Mouse (Mus musculus): ENCODE measurements around the gene Csf2rb. TPM values are rescaled to one million over a fixed set of nuclear protein-coding genes. Genes with fewer than 3 reads are reported as not detected.

Gene Csf2rb
- polyA plus RNA-seq, 1 experiment from 2014 or later: 1.2 TPM

GRCm38 (mm10) chr15:78384220-78385116, 58.9 kb downstream of the Csf2rb start:
- DNase-seq (ENCODE audit: low spot score) (no peak), ATAC-seq (replicated peaks; ENCODE audit: insufficient number of reproducible peaks, low FRiP score, low TSS enrichment, low read depth) (no peak)
- no peak overlapping the region for H3K4me2 ChIP-seq (ENCODE audit: low read depth, low read length)
- 70% methylated on average over 7 of the region's 7 CpGs for WGBS
- H3K9me3 ChIP-seq (replicated peaks; ENCODE audit: control insufficient read depth, low read length): no peaks in the 10 kb centered on the region
- no peaks in the 10 kb centered on the region for H3K36me3 ChIP-seq (replicated peaks; ENCODE audit: control insufficient read depth, insufficient read depth, low read depth, low read length)
- no peak overlapping the region for H3K9ac ChIP-seq (replicated peaks; ENCODE audit: low read length)
- no peak overlapping the region for H3K27ac ChIP-seq (replicated peaks; ENCODE audit: low read depth, low read length)
- no peaks in the 10 kb centered on the region for H3K27me3 ChIP-seq (ENCODE audit: control insufficient read depth, insufficient read depth, low read length)
- H3K4me1 ChIP-seq (ENCODE audit: control insufficient read depth, insufficient read depth, low read length): no peaks in the 10 kb centered on the region
- H3K4me3 ChIP-seq (ENCODE audit: low read depth, low read length): no peak overlapping the region

GRCm38 (mm10) chr15:78385564-78385963, 60.0 kb downstream of the Csf2rb start:
- 90% methylated on average over 1 of the region's 1 CpGs for WGBS
- DNase-seq (ENCODE audit: low spot score) (no peak), ATAC-seq (replicated peaks; ENCODE audit: insufficient number of reproducible peaks, low FRiP score, low TSS enrichment, low read depth) (no peak)
- H3K27me3 ChIP-seq (ENCODE audit: control insufficient read depth, insufficient read depth, low read length): no peaks in the 10 kb centered on the region
- H3K36me3 ChIP-seq (replicated peaks; ENCODE audit: control insufficient read depth, insufficient read depth, low read depth, low read length): no peaks in the 10 kb centered on the region
- H3K4me1 ChIP-seq (ENCODE audit: control insufficient read depth, insufficient read depth, low read length): no peaks in the 10 kb centered on the region
- no peak overlapping the region for H3K4me3 ChIP-seq (ENCODE audit: low read depth, low read length)
- no peak overlapping the region for H3K4me2 ChIP-seq (ENCODE audit: low read depth, low read length)
- H3K27ac ChIP-seq (replicated peaks; ENCODE audit: low read depth, low read length): no peak overlapping the region
- no peak overlapping the region for H3K9ac ChIP-seq (replicated peaks; ENCODE audit: low read length)
- H3K9me3 ChIP-seq (replicated peaks; ENCODE audit: control insufficient read depth, low read length): no peaks in the 10 kb centered on the region

DNA sequence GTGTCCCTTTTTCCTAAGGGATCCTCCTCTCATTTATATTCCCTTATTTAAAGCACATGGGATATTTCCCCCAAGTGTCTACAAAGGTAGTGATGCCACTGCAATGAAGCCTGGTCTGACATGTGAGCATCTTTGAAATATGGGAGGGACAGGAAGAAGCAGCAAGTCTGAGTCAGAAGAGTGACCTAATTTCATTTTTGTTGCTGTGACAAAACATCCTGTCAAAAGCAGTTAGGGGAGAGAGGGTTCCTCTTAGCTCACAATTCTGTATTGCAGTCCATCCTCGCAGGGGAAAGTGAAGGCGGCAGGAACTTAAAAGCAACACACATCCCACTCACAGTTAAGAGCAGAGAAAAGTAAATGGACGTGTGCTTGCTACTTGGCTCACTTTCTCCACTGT, 65.3 kb downstream of the Csf2rb start:
- Histone ChIP-seq H3K4me1 (ENCODE audit: control insufficient read depth, insufficient read depth, low read length) (no peaks in the 10 kb centered on the region), H3K4me3 (ENCODE audit: low read depth, low read length) (no peak overlapping the region), H3K27me3 (ENCODE audit: control insufficient read depth, insufficient read depth, low read length) (no peaks in the 10 kb centered on the region), H3K27ac (replicated peaks; ENCODE audit: low read depth, low read length) (no peak overlapping the region), H3K9ac (replicated peaks; ENCODE audit: low read length) (no peak overlapping the region), H3K36me3 (replicated peaks; ENCODE audit: control insufficient read depth, insufficient read depth, low read depth, low read length) (no peaks in the 10 kb centered on the region), H3K4me2 (ENCODE audit: low read depth, low read length) (no peak overlapping the region), H3K9me3 (replicated peaks; ENCODE audit: control insufficient read depth, low read length) (no peaks in the 10 kb centered on the region)
- WGBS: 80% methylated on average over 3 of the region's 3 CpGs
- ATAC-seq (replicated peaks; ENCODE audit: insufficient number of reproducible peaks, low FRiP score, low TSS enrichment, low read depth) (no peak), DNase-seq (ENCODE audit: low spot score) (no peak)

GRCm38 (mm10) chr15:78395478-78395962, 70.0 kb downstream of the Csf2rb start, which contains the start of gene Tex33:
Tex33 (minus strand) TSS chr15:78395912.
- Histone ChIP-seq H3K9me3 (replicated peaks; ENCODE audit: control insufficient read depth, low read length) (no peaks in the 10 kb centered on the region), H3K36me3 (replicated peaks; ENCODE audit: control insufficient read depth, insufficient read depth, low read depth, low read length) (no peaks in the 10 kb centered on the region), H3K4me1 (ENCODE audit: control insufficient read depth, insufficient read depth, low read length) (no peaks in the 10 kb centered on the region), H3K9ac (replicated peaks; ENCODE audit: low read length) (no peak within 1 kb of the TSS), H3K4me3 (ENCODE audit: low read depth, low read length) (no peak within 1 kb of the TSS), H3K27ac (replicated peaks; ENCODE audit: low read depth, low read length) (no peak within 1 kb of the TSS), H3K27me3 (ENCODE audit: control insufficient read depth, insufficient read depth, low read length) (no peaks in the 10 kb centered on the region), H3K4me2 (ENCODE audit: low read depth, low read length) (no peak within 1 kb of the TSS)
- WGBS: 81% methylated on average over 8 of the region's 8 CpGs
- DNase-seq (ENCODE audit: low spot score) (no peak), ATAC-seq (replicated peaks; ENCODE audit: insufficient number of reproducible peaks, low FRiP score, low TSS enrichment, low read depth) (no peak; the same call in 1 of the 2 replicates)

DNA sequence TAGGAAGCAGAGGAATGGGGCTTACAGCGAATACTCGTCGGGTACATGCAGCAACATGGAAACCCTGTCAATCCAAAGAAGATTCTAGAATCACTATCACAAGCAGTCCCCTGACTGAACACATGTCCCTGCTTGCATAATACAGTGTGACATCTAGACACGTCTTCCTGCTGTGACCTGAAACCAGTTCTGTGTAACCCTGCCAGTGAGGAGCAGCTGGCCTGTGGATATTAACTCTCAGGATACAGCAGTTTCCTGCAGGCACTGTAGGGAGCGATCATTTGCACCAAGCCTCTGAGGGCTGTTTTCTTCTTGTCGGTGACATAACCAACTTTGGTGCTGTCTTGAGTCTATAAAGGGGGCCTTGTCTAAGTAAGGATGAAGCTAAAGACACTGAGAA, 75.8 kb downstream of the Csf2rb start:
- H3K27me3 ChIP-seq (ENCODE audit: control insufficient read depth, insufficient read depth, low read length): no peaks in the 10 kb centered on the region
- H3K4me2 ChIP-seq (ENCODE audit: low read depth, low read length): no peak overlapping the region
- no peak overlapping the region for H3K27ac ChIP-seq (replicated peaks; ENCODE audit: low read depth, low read length)
- no peaks in the 10 kb centered on the region for H3K9me3 ChIP-seq (replicated peaks; ENCODE audit: control insufficient read depth, low read length)
- no peak for ATAC-seq (replicated peaks; ENCODE audit: insufficient number of reproducible peaks, low FRiP score, low TSS enrichment, low read depth)
- no peak overlapping the region for H3K9ac ChIP-seq (replicated peaks; ENCODE audit: low read length)
- DNase-seq (ENCODE audit: low spot score): no peak
- no peak overlapping the region for H3K4me3 ChIP-seq (ENCODE audit: low read depth, low read length)
- no peaks in the 10 kb centered on the region for H3K36me3 ChIP-seq (replicated peaks; ENCODE audit: control insufficient read depth, insufficient read depth, low read depth, low read length)
- H3K4me1 ChIP-seq (ENCODE audit: control insufficient read depth, insufficient read depth, low read length): no peaks in the 10 kb centered on the region; the same call in 1 of the 2 replicates
- 79% methylated on average over 6 of the region's 6 CpGs for WGBS

DNA sequence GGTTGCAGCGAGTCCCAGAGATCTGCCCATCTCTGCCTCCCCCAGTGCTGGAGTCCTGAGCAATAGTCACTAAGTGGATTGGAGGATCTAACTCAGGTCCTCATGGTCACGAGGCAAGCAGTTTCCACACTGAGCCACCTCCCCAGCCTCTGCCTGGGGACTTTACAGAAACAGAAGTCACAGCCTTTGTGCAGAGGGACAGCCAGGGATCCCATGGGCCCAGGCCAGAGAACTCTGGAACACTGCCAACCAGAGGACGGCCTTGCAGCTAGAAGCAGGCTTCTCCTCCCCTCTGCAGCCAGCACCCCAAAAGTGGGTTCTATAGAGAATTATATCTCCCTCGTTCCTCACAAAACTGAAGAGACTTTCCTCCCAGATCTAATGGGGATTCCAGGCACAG, 76.4 kb downstream of the Csf2rb start:
- WGBS: 75% methylated on average over 4 of the region's 4 CpGs

GRCm38 (mm10) chr15:78402423-78402822, 76.9 kb downstream of the Csf2rb start:
- H3K27me3 ChIP-seq (ENCODE audit: control insufficient read depth, insufficient read depth, low read length): no peaks in the 10 kb centered on the region
- WGBS: 80% methylated on average over 7 of the region's 7 CpGs
- no peaks in the 10 kb centered on the region for H3K36me3 ChIP-seq (replicated peaks; ENCODE audit: control insufficient read depth, insufficient read depth, low read depth, low read length)
- H3K4me3 ChIP-seq (ENCODE audit: low read depth, low read length): no peak overlapping the region
- no peak overlapping the region for H3K27ac ChIP-seq (replicated peaks; ENCODE audit: low read depth, low read length)
- no peak overlapping the region for H3K4me2 ChIP-seq (ENCODE audit: low read depth, low read length)
- H3K4me1 ChIP-seq (ENCODE audit: control insufficient read depth, insufficient read depth, low read length): no peaks in the 10 kb centered on the region; the same call in 1 of the 2 replicates
- H3K9me3 ChIP-seq (replicated peaks; ENCODE audit: control insufficient read depth, low read length): no peaks in the 10 kb centered on the region
- DNase-seq (ENCODE audit: low spot score) (no peak), ATAC-seq (replicated peaks; ENCODE audit: insufficient number of reproducible peaks, low FRiP score, low TSS enrichment, low read depth) (no peak)
- no peak overlapping the region for H3K9ac ChIP-seq (replicated peaks; ENCODE audit: low read length)

More for the DNA sequence above, 76.4 kb downstream of the Csf2rb start:
- no peak for DNase-seq (ENCODE audit: low spot score)
- Histone ChIP-seq H3K4me2 (ENCODE audit: low read depth, low read length) (no peak overlapping the region), H3K9me3 (replicated peaks; ENCODE audit: control insufficient read depth, low read length) (no peaks in the 10 kb centered on the region), H3K27ac (replicated peaks; ENCODE audit: low read depth, low read length) (no peak overlapping the region), H3K4me1 (ENCODE audit: control insufficient read depth, insufficient read depth, low read length) (no peaks in the 10 kb centered on the region; the same call in 1 of the 2 replicates), H3K36me3 (replicated peaks; ENCODE audit: control insufficient read depth, insufficient read depth, low read depth, low read length) (no peaks in the 10 kb centered on the region), H3K27me3 (ENCODE audit: control insufficient read depth, insufficient read depth, low read length) (no peaks in the 10 kb centered on the region), H3K4me3 (ENCODE audit: low read depth, low read length) (no peak overlapping the region), H3K9ac (replicated peaks; ENCODE audit: low read length) (no peak overlapping the region)
- ATAC-seq (replicated peaks; ENCODE audit: insufficient number of reproducible peaks, low FRiP score, low TSS enrichment, low read depth): no peak

GRCm38 (mm10) chr15:78403301-78403741, 77.8 kb downstream of the Csf2rb start:
- 38% methylated on average over 3 of the region's 3 CpGs for WGBS
- Histone ChIP-seq H3K36me3 (replicated peaks; ENCODE audit: control insufficient read depth, insufficient read depth, low read depth, low read length) (no peaks in the 10 kb centered on the region), H3K4me2 (ENCODE audit: low read depth, low read length) (no peak overlapping the region), H3K27me3 (ENCODE audit: control insufficient read depth, insufficient read depth, low read length) (no peaks in the 10 kb centered on the region), H3K4me3 (ENCODE audit: low read depth, low read length) (no peak overlapping the region), H3K4me1 (ENCODE audit: control insufficient read depth, insufficient read depth, low read length) (no peaks in the 10 kb centered on the region; the same call in 1 of the 2 replicates), H3K27ac (replicated peaks; ENCODE audit: low read depth, low read length) (no peak overlapping the region), H3K9me3 (replicated peaks; ENCODE audit: control insufficient read depth, low read length) (no peaks in the 10 kb centered on the region), H3K9ac (replicated peaks; ENCODE audit: low read length) (no peak overlapping the region)
- no peak for DNase-seq (ENCODE audit: low spot score)
- no peak for ATAC-seq (replicated peaks; ENCODE audit: insufficient number of reproducible peaks, low FRiP score, low TSS enrichment, low read depth)
